ENCODE assay signal across 8 mouse cellular contexts in the genomic region with DNA sequence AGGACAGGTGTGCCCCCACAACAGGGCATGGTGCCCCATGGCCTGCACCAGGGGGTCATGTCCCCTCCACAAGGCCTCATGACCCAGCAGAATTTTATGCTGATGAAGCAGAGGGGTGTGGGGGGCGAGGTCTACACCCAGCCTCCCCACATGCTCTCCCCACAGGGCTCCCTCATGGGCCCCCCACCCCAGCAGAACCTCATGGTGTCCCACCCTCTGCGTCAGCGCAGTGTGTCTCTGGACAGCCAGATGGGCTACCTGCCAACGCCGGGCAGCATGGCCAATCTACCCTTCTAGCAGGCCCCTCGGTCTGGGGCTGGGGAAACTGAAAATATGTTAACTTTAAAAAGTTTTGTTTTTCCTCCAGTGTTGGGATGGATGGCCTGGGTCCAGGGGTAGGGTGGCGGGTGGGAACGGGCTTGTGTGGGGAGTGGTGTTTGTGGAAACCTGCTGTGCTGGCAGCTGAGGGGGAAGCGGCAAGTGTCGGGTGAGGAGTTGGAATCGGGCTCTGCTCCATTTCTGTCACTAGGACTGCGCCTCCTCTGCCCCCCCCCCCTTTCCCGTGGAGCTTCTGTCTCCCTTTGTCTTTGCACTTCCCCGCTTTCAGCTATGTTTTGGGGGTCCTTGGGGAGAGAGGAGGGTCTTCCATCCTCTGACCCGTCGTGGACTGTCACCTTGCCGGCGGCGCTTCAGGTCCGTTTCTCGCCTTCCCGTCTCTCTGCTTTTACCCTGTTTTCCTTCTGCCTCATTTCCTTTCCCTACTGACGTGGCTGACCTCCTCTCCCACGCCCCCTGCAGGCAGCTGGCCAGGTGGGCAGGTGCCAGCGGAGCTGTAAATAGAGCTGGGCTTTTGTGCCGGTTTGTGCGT. TPM values are rescaled to one million over a fixed set of nuclear protein-coding genes. Genes with fewer than 3 reads are reported as not detected.
DNase-seq lines count a peak whose midpoint lies in the region; ATAC-seq lines count a peak whose summit lies in the region.

No protein-coding gene starts in this region.

- intact Hi-C loops in gastrocnemius, postnatal 14 days (cut with DNase I; ENCODE audit: low total_unique reads): loop anchor here (5.0 kb wide), 3 partner anchors 37 to 143 kb away; no protein-coding TSS in a partner anchor
- intact Hi-C loops in left cerebral cortex, postnatal 36 days (cut with DNase I): loop anchor here (5.0 kb wide), 1 partner anchor 93 kb away; a partner anchor contains a TSS

- ATAC-seq in megakaryocyte-erythroid progenitor cell, adult 5-6 weeks (replicated peaks; ENCODE audit: low FRiP score, low TSS enrichment, poor library complexity, severe bottlenecking): peak; percentile 76

- DNase-seq in adrenal gland, adult 2 months: peak; percentile 93
- peak; percentile 86 for DNase-seq in embryo, embryonic 10 days (ENCODE audit: low spot score)
- DNase-seq in gastrocnemius, postnatal 14 days: peak; percentile 89
- DNase-seq in induced T-regulatory cell, adult 2 months (ENCODE audit: low read depth): peak; percentile 91
- DNase-seq in left cerebral cortex, postnatal 36 days (ENCODE audit: low spot score in 2 of 2): peak; percentile 70 to 82
- DNase-seq in right cerebral cortex, postnatal 14 days: peak; percentile 86
- peak; percentile 88 for DNase-seq in urinary bladder, postnatal 25 days (ENCODE audit: low spot score)

RNA-seq across cellular contexts. Expression of a gene that starts 27.1 kb away (rescaled TPM):
- total RNA-seq in adrenal gland, adult 2 months (2021): 10 to 100 TPM; 41.9 to 61.1 TPM
- polyA plus RNA-seq in adrenal gland, adult 2 months (2012; rRNA removed): 62.7 and 64.5 TPM in 2 replicates
- 10 to 100 TPM; 38.9 to 44.2 TPM for total RNA-seq in gastrocnemius, postnatal 14 days (2021)
- total RNA-seq in left cerebral cortex, postnatal 36 days (2021): 10 to 100 TPM; 58.1 to 70.0 TPM
- 4.8 and 5.5 TPM in 2 replicates for total RNA-seq in megakaryocyte-erythroid progenitor cell, adult 5-6 weeks (2014; fragmentation: Nextera tagmentation)
- total RNA-seq in megakaryocyte-erythroid progenitor cell, adult 5-6 weeks (2017): 0.52 and 3.7 TPM in 2 replicates

RNA-seq across cellular contexts. Expression of a gene that starts 52.0 kb away (rescaled TPM):
- under 1 TPM in 1 of 2 experiments, not detected in 1; 0.17 TPM for total RNA-seq in adrenal gland, adult 2 months (2021)
- 0.15 and 0.26 TPM in 2 replicates for polyA plus RNA-seq in adrenal gland, adult 2 months (2012; rRNA removed)
- total RNA-seq in gastrocnemius, postnatal 14 days (2021): not detected
- not detected for total RNA-seq in left cerebral cortex, postnatal 36 days (2021)
- 0.54 and 6.2 TPM in 2 replicates for total RNA-seq in megakaryocyte-erythroid progenitor cell, adult 5-6 weeks (2014; fragmentation: Nextera tagmentation)
- 0.08 and 1.8 TPM in 2 replicates for total RNA-seq in megakaryocyte-erythroid progenitor cell, adult 5-6 weeks (2017)

RNA-seq across cellular contexts. Expression of a gene that starts 54.9 kb away (rescaled TPM):
- not detected for total RNA-seq in adrenal gland, adult 2 months (2021)
- not detected in 2 replicates for polyA plus RNA-seq in adrenal gland, adult 2 months (2012; rRNA removed)
- under 1 TPM; 0.35 to 0.78 TPM for total RNA-seq in gastrocnemius, postnatal 14 days (2021)
- not detected for total RNA-seq in left cerebral cortex, postnatal 36 days (2021)
- not detected in 2 replicates for total RNA-seq in megakaryocyte-erythroid progenitor cell, adult 5-6 weeks (2014; fragmentation: Nextera tagmentation)
- total RNA-seq in megakaryocyte-erythroid progenitor cell, adult 5-6 weeks (2017): not detected in 2 replicates

Comparison
In these comparisons a context has a peak if more than half of its experiments do, and no peak if none do; other contexts are left out.
1. Peak in every context shown above with its lines: DNase-seq and ATAC-seq.
2. RNA of a gene that starts 27.1 kb away (total RNA-seq): 58.1 to 70.0 TPM in left cerebral cortex, postnatal 36 days, 41.9 to 61.1 TPM in adrenal gland, adult 2 months and 38.9 to 44.2 TPM in gastrocnemius, postnatal 14 days; 0.52 to 5.5 TPM in megakaryocyte-erythroid progenitor cell, adult 5-6 weeks; every median in the first group is over 4 times any median in the second.